Mouse (Mus musculus): ENCODE measurements around the gene Tnfrsf18.

Gene Tnfrsf18

DNA sequence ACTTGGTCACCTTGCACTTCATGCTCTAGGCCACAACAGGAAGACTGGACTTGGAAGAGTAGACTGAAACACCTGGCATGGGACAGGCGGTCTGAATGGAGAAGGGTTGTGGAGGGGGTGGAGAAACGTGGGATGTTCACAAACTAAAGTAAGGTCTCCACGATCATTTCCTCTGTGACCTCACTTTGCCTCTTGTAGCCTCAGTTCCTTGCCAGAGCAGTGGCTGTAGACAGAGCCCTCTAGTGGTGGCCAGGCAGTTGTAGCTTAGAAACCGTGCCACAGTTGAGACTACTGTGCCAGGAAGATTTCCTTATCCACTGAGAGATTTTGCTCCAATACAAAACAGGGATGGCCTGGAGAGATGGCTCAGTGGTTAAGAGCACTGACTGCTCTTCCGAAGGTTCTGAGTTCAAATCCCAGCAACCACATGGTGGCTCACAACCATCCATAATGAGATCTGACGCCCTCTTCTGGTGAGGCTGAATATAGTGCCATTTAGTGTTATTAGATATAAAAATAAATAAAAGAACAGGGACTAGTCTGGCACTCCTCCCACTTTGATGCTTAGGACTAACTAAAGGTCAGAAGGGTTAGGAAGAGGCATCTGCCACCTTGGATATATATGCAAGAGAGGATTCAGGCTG lies 7.6 kb downstream of the Tnfrsf18 start:
- peak; percentile 53 to 68 for DNase-seq

- DNase-seq, result no peak
Observed at GRCm38 (mm10) chr4:156034301-156034700, 8.3 kb downstream of the Tnfrsf18 start.

- DNase-seq, result no peak
Observed at GRCm38 (mm10) chr4:156034901-156035300, 8.9 kb downstream of the Tnfrsf18 start.

- DNase-seq, result no peak
Observed at GRCm38 (mm10) chr4:156044754-156045153, 18.8 kb downstream of the Tnfrsf18 start.

GRCm38 (mm10) chr4:156049779-156050178 lies 23.8 kb downstream of the Tnfrsf18 start:
- no peak for DNase-seq

- DNase-seq, result peak in 1 of 2 experiments; percentile 14
Observed at GRCm38 (mm10) chr4:156050391-156050980, 24.5 kb downstream of the Tnfrsf18 start.

DNA sequence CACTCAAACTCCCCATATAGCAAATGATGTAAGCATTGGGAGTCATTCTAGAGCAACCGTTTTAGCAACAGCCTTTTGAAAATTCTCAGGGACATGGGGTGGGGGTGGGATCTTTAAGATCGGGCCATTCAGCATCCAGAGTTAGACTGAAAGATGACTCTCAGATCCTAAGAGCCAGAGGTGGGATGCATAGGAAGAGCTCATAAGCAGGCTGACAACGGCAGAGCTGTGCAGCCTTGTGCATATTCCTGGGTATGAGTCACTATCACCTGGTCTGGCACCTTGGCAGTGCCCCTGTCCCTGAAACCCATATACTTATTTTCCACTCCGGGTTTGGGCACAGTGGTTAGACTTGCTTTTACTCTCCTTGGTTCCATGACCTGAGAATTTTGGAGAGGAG lies 27.1 kb downstream of the Tnfrsf18 start:
- DNase-seq, result no peak

- DNase-seq, result no peak
Observed at GRCm38 (mm10) chr4:156054130-156054529, 28.2 kb downstream of the Tnfrsf18 start.

GRCm38 (mm10) chr4:156054606-156055005 lies 28.6 kb downstream of the Tnfrsf18 start:
- no peak for DNase-seq

- no peak for DNase-seq
Observed at GRCm38 (mm10) chr4:156055173-156055572, 29.2 kb downstream of the Tnfrsf18 start.

DNA sequence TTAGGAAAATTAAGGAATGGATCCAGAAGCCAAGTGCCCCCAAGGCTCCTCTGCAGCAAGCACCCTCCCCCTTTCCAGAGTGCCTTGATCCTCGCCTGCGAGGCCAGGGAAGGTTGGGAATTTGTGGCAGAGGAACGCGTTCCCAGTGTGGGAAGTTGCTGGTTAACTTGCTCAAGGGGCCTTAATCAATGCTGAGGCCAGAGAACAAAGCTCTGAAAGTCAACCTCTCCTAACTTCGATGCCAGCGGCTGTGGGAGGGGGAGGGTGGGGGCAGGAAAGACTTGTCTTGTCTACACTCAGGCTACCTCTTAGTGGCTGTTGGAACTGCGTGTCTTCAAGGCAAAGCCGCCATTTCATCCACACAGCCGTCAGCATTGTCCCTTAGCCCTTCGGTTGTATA lies 31.7 kb downstream of the Tnfrsf18 start:
- DNase-seq, result no peak

DNA sequence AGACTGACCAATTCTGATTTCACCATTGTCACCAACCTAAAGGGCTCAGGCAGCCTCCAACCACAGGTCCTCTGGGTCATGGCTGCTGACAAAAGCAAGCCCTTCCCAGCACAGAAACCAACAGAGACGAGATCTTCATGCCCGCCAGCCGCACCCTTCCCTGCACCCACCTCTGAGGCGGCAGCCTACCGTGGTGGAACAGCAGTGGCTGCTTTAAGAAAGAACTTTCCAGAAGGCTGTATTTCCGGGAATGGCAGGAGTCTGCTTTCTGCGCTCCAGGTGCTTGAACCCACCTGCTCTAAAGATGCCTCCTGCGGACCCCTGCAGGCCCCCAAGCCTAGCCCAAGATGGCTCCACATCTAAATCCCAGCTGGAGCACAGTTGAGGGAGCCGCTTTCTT lies 32.9 kb downstream of the Tnfrsf18 start:
- peak in 1 of 2 experiments; percentile 14 for DNase-seq

DNA sequence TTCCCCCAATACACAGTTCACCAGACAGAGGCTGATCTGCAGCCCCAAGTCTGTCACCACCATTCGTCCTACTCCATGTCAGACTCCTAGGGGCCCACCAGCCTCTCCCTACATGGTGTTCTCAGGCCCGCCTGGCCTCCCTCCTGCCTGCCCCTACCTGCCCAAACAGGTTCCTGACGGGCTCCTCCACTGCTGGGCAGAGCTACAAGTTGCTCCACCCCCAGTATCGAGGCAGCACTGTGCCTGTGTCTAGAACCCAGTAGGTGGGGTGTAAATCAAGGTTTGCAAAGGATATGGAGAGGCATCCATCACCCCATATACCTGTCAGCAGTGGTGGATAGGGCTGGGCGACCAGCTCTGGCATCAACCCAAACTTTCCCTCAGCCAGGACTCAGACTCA lies 33.3 kb downstream of the Tnfrsf18 start, which contains the start of gene Ttll10:
Ttll10 (minus strand) TSS at position 154 of the 400 bp plus-strand sequence.
- DNase-seq, result peak; percentile 58 to 78

- peak; percentile 84 to 94 for DNase-seq
Observed at GRCm38 (mm10) chr4:156059713-156060112, 33.7 kb downstream of the Tnfrsf18 start.

- no peak for DNase-seq
Observed at GRCm38 (mm10) chr4:156063861-156064509, 38.0 kb downstream of the Tnfrsf18 start.

- no peak for DNase-seq
Observed at GRCm38 (mm10) chr4:156064510-156064897, 38.5 kb downstream of the Tnfrsf18 start.

GRCm38 (mm10) chr4:156065156-156065894 lies 39.4 kb downstream of the Tnfrsf18 start:
- no peak for DNase-seq

- DNase-seq, result peak in 1 of 2 experiments; percentile 26
Observed at GRCm38 (mm10) chr4:156067256-156067949, 41.4 kb downstream of the Tnfrsf18 start.

- DNase-seq, result no peak
Observed at GRCm38 (mm10) chr4:156069701-156070100, 43.7 kb downstream of the Tnfrsf18 start.

- no peak for DNase-seq
Observed at GRCm38 (mm10) chr4:156070276-156070675, 44.3 kb downstream of the Tnfrsf18 start.

GRCm38 (mm10) chr4:156070716-156071115 lies 44.8 kb downstream of the Tnfrsf18 start:
- no peak for DNase-seq

GRCm38 (mm10) chr4:156076911-156077382 lies 51.0 kb downstream of the Tnfrsf18 start:
- peak in 1 of 2 experiments; percentile 11 for DNase-seq

Data from lung, postnatal 4 days (tissue).